Mouse (Mus musculus): ENCODE results near the gene Setd1b.

The Setd1b gene

GRCm38 (mm10) chr5:123127031-123127430, 15.0 kb upstream of the Setd1b start:
- no peak for DNase-seq (ENCODE audit: low read depth, low spot score)

GRCm38 (mm10) chr5:123128426-123129169, 13.4 kb upstream of the Setd1b start:
- DNase-seq (ENCODE audit: low read depth, low spot score) = peak; percentile 49

GRCm38 (mm10) chr5:123129170-123129757, 12.7 kb upstream of the Setd1b start:
- DNase-seq (ENCODE audit: low read depth, low spot score) = no peak

GRCm38 (mm10) chr5:123130030-123130813, 11.8 kb upstream of the Setd1b start:
- DNase-seq (ENCODE audit: low read depth, low spot score) = no peak

- no peak for DNase-seq (ENCODE audit: low read depth, low spot score)
Observed at GRCm38 (mm10) chr5:123130814-123131148, 11.2 kb upstream of the Setd1b start.

GRCm38 (mm10) chr5:123132308-123133071, 9.5 kb upstream of the Setd1b start, which contains the start of gene Rhof:
TSS of gene Rhof (minus strand) at chr5:123132692.
- peak; percentile 66 for DNase-seq (ENCODE audit: low read depth, low spot score)

GRCm38 (mm10) chr5:123133083-123133783, 8.8 kb upstream of the Setd1b start:
- peak; percentile 78 for DNase-seq (ENCODE audit: low read depth, low spot score)

- peak; percentile 50 for DNase-seq (ENCODE audit: low read depth, low spot score)
Observed at GRCm38 (mm10) chr5:123133784-123134143, 8.2 kb upstream of the Setd1b start.

GRCm38 (mm10) chr5:123134186-123134874, 7.7 kb upstream of the Setd1b start:
- DNase-seq (ENCODE audit: low read depth, low spot score) = peak; percentile 92

GRCm38 (mm10) chr5:123134875-123135382, 7.1 kb upstream of the Setd1b start:
- no peak for DNase-seq (ENCODE audit: low read depth, low spot score)

- peak; percentile 94 for DNase-seq (ENCODE audit: low read depth, low spot score)
Observed at GRCm38 (mm10) chr5:123135471-123136360, 6.3 kb upstream of the Setd1b start.

GRCm38 (mm10) chr5:123136361-123137043, 5.5 kb upstream of the Setd1b start:
- peak; percentile 92 for DNase-seq (ENCODE audit: low read depth, low spot score)

- DNase-seq (ENCODE audit: low read depth, low spot score) = peak; percentile 94
Observed at GRCm38 (mm10) chr5:123137044-123137909, 4.7 kb upstream of the Setd1b start.

GRCm38 (mm10) chr5:123137910-123138229, 4.1 kb upstream of the Setd1b start:
- no peak for DNase-seq (ENCODE audit: low read depth, low spot score)

GRCm38 (mm10) chr5:123138230-123138911, 3.6 kb upstream of the Setd1b start:
- peak; percentile 90 for DNase-seq (ENCODE audit: low read depth, low spot score)

- peak; percentile 94 for DNase-seq (ENCODE audit: low read depth, low spot score)
Observed at GRCm38 (mm10) chr5:123138953-123139721, 2.9 kb upstream of the Setd1b start.

All from skeletal muscle tissue, adult 2 months (tissue).